Mouse (Mus musculus): ENCODE data around the gene Tm4sf4. TPM values are rescaled to one million over a fixed set of nuclear protein-coding genes. Genes with fewer than 3 reads are reported as not detected.

Tm4sf4 gene
- polyA plus RNA-seq, 1 experiment from 2014 or later: 1.1 TPM

DNA sequence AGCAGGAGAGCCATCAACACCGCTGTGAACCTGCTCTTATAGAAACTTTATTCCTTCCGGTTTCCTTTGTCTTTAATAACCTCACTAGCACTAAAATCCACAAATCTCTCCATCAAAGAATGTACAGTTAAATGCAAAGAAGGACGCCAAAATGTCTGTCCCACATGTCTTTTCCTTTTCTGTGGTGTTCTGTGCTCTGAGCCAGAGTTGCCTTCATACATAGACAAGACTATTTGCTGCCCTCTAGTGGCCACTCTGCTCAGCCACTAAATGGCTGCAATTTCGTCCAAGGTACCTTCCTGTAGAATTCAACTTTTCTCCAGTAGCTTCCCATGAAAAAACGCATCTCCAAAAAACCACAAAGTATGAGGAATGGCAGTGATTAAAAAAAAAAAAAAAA lies 23.3 kb downstream of the Tm4sf4 start:
- no peak for ATAC-seq (ENCODE audit: insufficient number of reproducible peaks, insufficient read depth, low FRiP score, low read depth)

GRCm38 (mm10) chr3:57458652-57459051 lies 33.5 kb downstream of the Tm4sf4 start:
- no peak overlapping the region for H3K27ac ChIP-seq (replicated peaks in 1 of 2; ENCODE audit: control insufficient read depth in 1 of 2, insufficient read depth in 1 of 2, low read depth in 2 of 2, low read length in 2 of 2)
- H3K9ac ChIP-seq (ENCODE audit: low read length): no peak overlapping the region
- no peak overlapping the region for H3K4me2 ChIP-seq (ENCODE audit: low read length)
- no peak overlapping the region for H3K4me3 ChIP-seq (ENCODE audit: control insufficient read depth in 1 of 2, insufficient read depth in 1 of 2, low read depth in 1 of 2, low read length in 2 of 2)
- H3K4me1 ChIP-seq (ENCODE audit: control insufficient read depth in 2 of 2, insufficient read depth in 2 of 2, low read length in 2 of 2): 0 out of 4 replicates have a peak, but pooled peaks cover 0 to 3% of the 10 kb centered on the region in 2 experiments
- H3K27me3 ChIP-seq (ENCODE audit: control insufficient read depth, insufficient read depth, low read length): no peaks in the 10 kb centered on the region
- no peak for ATAC-seq (ENCODE audit: insufficient number of reproducible peaks, insufficient read depth, low FRiP score, low read depth)
- 60% methylated on average over 11 of the region's 11 CpGs for WGBS
- no peaks in the 10 kb centered on the region for H3K9me3 ChIP-seq (ENCODE audit: control insufficient read depth, low read length)
- peaks cover 50% of the 10 kb centered on the region for H3K36me3 ChIP-seq (ENCODE audit: control insufficient read depth, insufficient read depth, low read length)

More for the DNA sequence above, 23.3 kb downstream of the Tm4sf4 start:
- Histone ChIP-seq H3K27me3 (ENCODE audit: control insufficient read depth, insufficient read depth, low read length) (no peaks in the 10 kb centered on the region), H3K9me3 (ENCODE audit: control insufficient read depth, low read length) (no peaks in the 10 kb centered on the region), H3K27ac (replicated peaks in 1 of 2; ENCODE audit: control insufficient read depth in 1 of 2, insufficient read depth in 1 of 2, low read depth in 2 of 2, low read length in 2 of 2) (no peak overlapping the region), H3K4me1 (ENCODE audit: control insufficient read depth in 2 of 2, insufficient read depth in 2 of 2, low read length in 2 of 2) (peaks cover 9 to 20% of the 10 kb centered on the region in 2 experiments; a peak in 3 of 4 replicates), H3K4me3 (ENCODE audit: control insufficient read depth in 1 of 2, insufficient read depth in 1 of 2, low read depth in 1 of 2, low read length in 2 of 2) (no peak overlapping the region), H3K4me2 (ENCODE audit: low read length) (no peak overlapping the region), H3K36me3 (ENCODE audit: control insufficient read depth, insufficient read depth, low read length) (no peaks in the 10 kb centered on the region), H3K9ac (ENCODE audit: low read length) (no peak overlapping the region)
- 31% methylated on average over 5 of the region's 5 CpGs for WGBS

- H3K4me3 ChIP-seq (ENCODE audit: control insufficient read depth in 1 of 2, insufficient read depth in 1 of 2, low read depth in 1 of 2, low read length in 2 of 2): no peak overlapping the region
- no peak overlapping the region for H3K27ac ChIP-seq (replicated peaks in 1 of 2; ENCODE audit: control insufficient read depth in 1 of 2, insufficient read depth in 1 of 2, low read depth in 2 of 2, low read length in 2 of 2)
- no peak overlapping the region for H3K4me2 ChIP-seq (ENCODE audit: low read length)
- no peaks in the 10 kb centered on the region for H3K9me3 ChIP-seq (ENCODE audit: control insufficient read depth, low read length)
- H3K36me3 ChIP-seq (ENCODE audit: control insufficient read depth, insufficient read depth, low read length): peaks cover 48% of the 10 kb centered on the region
- no peak overlapping the region for H3K9ac ChIP-seq (ENCODE audit: low read length)
- no peak for ATAC-seq (ENCODE audit: insufficient number of reproducible peaks, insufficient read depth, low FRiP score, low read depth)
- no peaks in the 10 kb centered on the region for H3K27me3 ChIP-seq (ENCODE audit: control insufficient read depth, insufficient read depth, low read length)
- H3K4me1 ChIP-seq (ENCODE audit: control insufficient read depth in 2 of 2, insufficient read depth in 2 of 2, low read length in 2 of 2): no peaks in the 10 kb centered on the region
- 58% methylated on average over 4 of the region's 4 CpGs for WGBS
Observed at GRCm38 (mm10) chr3:57463302-57463701, 38.2 kb downstream of the Tm4sf4 start.

DNA sequence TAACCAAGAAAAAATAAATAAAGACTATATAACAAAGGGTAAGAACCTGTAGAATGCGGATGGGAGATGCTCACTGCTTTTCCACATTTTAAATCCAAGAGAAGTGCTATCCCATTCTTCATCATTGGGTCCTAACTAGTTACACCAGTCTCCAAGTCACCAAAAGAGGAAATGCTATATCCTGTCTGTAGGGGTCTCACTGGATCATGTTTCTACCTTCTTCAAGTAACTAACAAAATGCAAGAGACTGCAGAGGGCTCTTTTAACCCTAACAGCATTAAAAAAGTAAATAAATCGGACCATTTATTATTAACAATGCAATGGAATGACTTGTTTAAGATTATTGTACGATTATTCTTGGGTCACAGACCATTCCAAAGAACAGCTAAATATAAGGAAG lies 41.2 kb downstream of the Tm4sf4 start:
- 50% methylated on average over 3 of the region's 3 CpGs for WGBS
- Histone ChIP-seq H3K4me3 (ENCODE audit: control insufficient read depth in 1 of 2, insufficient read depth in 1 of 2, low read depth in 1 of 2, low read length in 2 of 2) (no peak overlapping the region), H3K4me1 (ENCODE audit: control insufficient read depth in 2 of 2, insufficient read depth in 2 of 2, low read length in 2 of 2) (peaks cover 5 to 8% of the 10 kb centered on the region in 2 experiments; a peak in 3 of 4 replicates), H3K27ac (replicated peaks in 1 of 2; ENCODE audit: control insufficient read depth in 1 of 2, insufficient read depth in 1 of 2, low read depth in 2 of 2, low read length in 2 of 2) (no peak overlapping the region), H3K9me3 (ENCODE audit: control insufficient read depth, low read length) (no peaks in the 10 kb centered on the region), H3K27me3 (ENCODE audit: control insufficient read depth, insufficient read depth, low read length) (no peaks in the 10 kb centered on the region), H3K36me3 (ENCODE audit: control insufficient read depth, insufficient read depth, low read length) (peaks cover 33% of the 10 kb centered on the region), H3K9ac (ENCODE audit: low read length) (no peak overlapping the region), H3K4me2 (ENCODE audit: low read length) (no peak overlapping the region)
- no peak for ATAC-seq (ENCODE audit: insufficient number of reproducible peaks, insufficient read depth, low FRiP score, low read depth)

GRCm38 (mm10) chr3:57469325-57469724 lies 44.2 kb downstream of the Tm4sf4 start:
- Histone ChIP-seq H3K9me3 (ENCODE audit: control insufficient read depth, low read length) (no peaks in the 10 kb centered on the region), H3K4me1 (ENCODE audit: control insufficient read depth in 2 of 2, insufficient read depth in 2 of 2, low read length in 2 of 2) (peaks cover 10 to 25% of the 10 kb centered on the region in 2 experiments), H3K4me2 (ENCODE audit: low read length) (no peak overlapping the region), H3K27ac (replicated peaks in 1 of 2; ENCODE audit: control insufficient read depth in 1 of 2, insufficient read depth in 1 of 2, low read depth in 2 of 2, low read length in 2 of 2) (no peak overlapping the region), H3K4me3 (ENCODE audit: control insufficient read depth in 1 of 2, insufficient read depth in 1 of 2, low read depth in 1 of 2, low read length in 2 of 2) (no peak overlapping the region), H3K9ac (ENCODE audit: low read length) (no peak overlapping the region), H3K27me3 (ENCODE audit: control insufficient read depth, insufficient read depth, low read length) (no peaks in the 10 kb centered on the region), H3K36me3 (ENCODE audit: control insufficient read depth, insufficient read depth, low read length) (0 out of 2 replicates have a peak, but pooled peaks cover 13% of the 10 kb centered on the region)
- ATAC-seq (ENCODE audit: insufficient number of reproducible peaks, insufficient read depth, low FRiP score, low read depth): no peak
- WGBS: 91% methylated on average over 3 of the region's 3 CpGs

DNA sequence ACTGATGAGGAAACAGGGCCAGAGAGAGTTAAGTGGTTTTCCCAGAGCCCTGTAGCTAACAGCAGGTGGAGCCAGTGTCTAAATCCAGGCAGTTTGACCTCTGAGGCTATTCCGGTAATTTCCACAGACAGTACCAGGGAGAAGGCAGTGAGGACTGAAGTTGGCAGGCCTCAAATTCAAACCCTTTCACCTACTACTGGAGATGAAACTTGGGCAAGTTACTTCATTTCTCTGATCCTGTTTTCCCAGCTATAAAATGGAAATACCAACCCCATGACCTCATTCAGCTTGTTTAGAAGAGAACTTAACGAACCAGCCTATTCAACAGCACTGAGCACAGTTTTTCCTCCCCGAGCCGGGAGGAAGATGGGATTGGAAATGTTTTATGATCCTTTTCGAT lies 45.2 kb downstream of the Tm4sf4 start:
- no peak for ATAC-seq (ENCODE audit: insufficient number of reproducible peaks, insufficient read depth, low FRiP score, low read depth)
- H3K4me3 ChIP-seq (ENCODE audit: control insufficient read depth in 1 of 2, insufficient read depth in 1 of 2, low read depth in 1 of 2, low read length in 2 of 2): no peak overlapping the region
- 17% methylated on average over 5 of the region's 5 CpGs for WGBS
- H3K36me3 ChIP-seq (ENCODE audit: control insufficient read depth, insufficient read depth, low read length): 0 out of 2 replicates have a peak, but pooled peaks cover 6% of the 10 kb centered on the region
- peaks cover 10 to 25% of the 10 kb centered on the region in 2 experiments for H3K4me1 ChIP-seq (ENCODE audit: control insufficient read depth in 2 of 2, insufficient read depth in 2 of 2, low read length in 2 of 2)
- H3K27ac ChIP-seq (replicated peaks in 1 of 2; ENCODE audit: control insufficient read depth in 1 of 2, insufficient read depth in 1 of 2, low read depth in 2 of 2, low read length in 2 of 2): peak overlapping the region; percentile 83 to 86
- peak overlapping the region; percentile 57 for H3K9ac ChIP-seq (ENCODE audit: low read length)
- H3K9me3 ChIP-seq (ENCODE audit: control insufficient read depth, low read length): no peaks in the 10 kb centered on the region
- H3K4me2 ChIP-seq (ENCODE audit: low read length): peak overlapping the region; percentile 64
- H3K27me3 ChIP-seq (ENCODE audit: control insufficient read depth, insufficient read depth, low read length): no peaks in the 10 kb centered on the region

- Histone ChIP-seq H3K27me3 (ENCODE audit: control insufficient read depth, insufficient read depth, low read length) (no peaks in the 10 kb centered on the region), H3K4me2 (ENCODE audit: low read length) (peak overlapping the region; percentile 64), H3K27ac (replicated peaks in 1 of 2; ENCODE audit: control insufficient read depth in 1 of 2, insufficient read depth in 1 of 2, low read depth in 2 of 2, low read length in 2 of 2) (peak overlapping the region; percentile 83 to 86), H3K9ac (ENCODE audit: low read length) (peak overlapping the region; percentile 57), H3K4me1 (ENCODE audit: control insufficient read depth in 2 of 2, insufficient read depth in 2 of 2, low read length in 2 of 2) (peaks cover 10 to 25% of the 10 kb centered on the region in 2 experiments), H3K9me3 (ENCODE audit: control insufficient read depth, low read length) (no peaks in the 10 kb centered on the region), H3K36me3 (ENCODE audit: control insufficient read depth, insufficient read depth, low read length) (0 out of 2 replicates have a peak, but pooled peaks cover 9% of the 10 kb centered on the region), H3K4me3 (ENCODE audit: control insufficient read depth in 1 of 2, insufficient read depth in 1 of 2, low read depth in 1 of 2, low read length in 2 of 2) (peak overlapping the region; percentile 25 to 28)
- peak; percentile 37; the same call in 1 of the 2 replicates for ATAC-seq (ENCODE audit: insufficient number of reproducible peaks, insufficient read depth, low FRiP score, low read depth)
- WGBS: 11% methylated on average over 15 of the region's 15 CpGs
Observed at GRCm38 (mm10) chr3:57470981-57471601, 46.0 kb downstream of the Tm4sf4 start.

All from heart, embryonic 14.5 days (tissue).